Mouse (Mus musculus) MEL (cell line): ENCODE results near the gene Rsph6a. TPM values are rescaled to one million over a fixed set of nuclear protein-coding genes. Genes with fewer than 3 reads are reported as not detected.

Experiments used
- DNase-seq: peaks from one replicate; pipeline ENCODE4 v3.0.0; 2011; ENCODE audit warnings: low read depth, low spot score
- H3K27ac ChIP-seq: 2 replicates; pipeline ENCODE4 v1.5.1; 2012; ENCODE audit warnings: low read depth, mild to moderate bottlenecking, control low read depth, low read length, moderate library complexity; ENCODE audit not compliant: control insufficient read depth
- H3K27me3 ChIP-seq, 2 experiments: fragments of 150-350 bp in 1 of 2; sonication (generic) in 1 of 2; 2 replicates each; pipeline ENCODE4 v1.6.1; 2012; ENCODE audit warnings: low read length in 2 of 2, mild to moderate bottlenecking in 2 of 2, improper control_type of control experiment in 1 of 2, moderate library complexity in 1 of 2; ENCODE audit not compliant: insufficient read depth in 2 of 2, control insufficient read depth in 1 of 2
- H3K36me3 ChIP-seq, 2 experiments: 2 replicates each; pipeline ENCODE4 v1.6.1; 2012 to 2014; ENCODE audit warnings: low read length in 2 of 2, improper control_type of control experiment in 1 of 2, inconsistent platforms in 1 of 2, mild to moderate bottlenecking in 1 of 2; ENCODE audit not compliant: insufficient read depth in 2 of 2, control insufficient read depth in 1 of 2
- H3K4me1 ChIP-seq, 2 experiments: fragments of 150-350 bp in 1 of 2; sonication (generic) in 1 of 2; 2 replicates each; pipeline ENCODE4 v1.6.1; 2012; ENCODE audit warnings: low read length in 2 of 2, improper control_type of control experiment in 1 of 2, mild to moderate bottlenecking in 1 of 2; ENCODE audit not compliant: insufficient read depth in 2 of 2, control insufficient read depth in 1 of 2
- H3K4me3 ChIP-seq, 2 experiments: fragments of 150-350 bp in 1 of 2; sonication (generic) in 1 of 2; 2 replicates each; pipeline ENCODE4 v1.5.1; 2012; ENCODE audit warnings: low read depth in 2 of 2, low read length in 2 of 2, mild to moderate bottlenecking in 2 of 2, moderate library complexity in 2 of 2, control low read depth in 1 of 2, improper control_type of control experiment in 1 of 2; ENCODE audit not compliant: control insufficient read depth in 1 of 2, insufficient read depth in 1 of 2
- H3K79me2 ChIP-seq: 2 replicates; pipeline ENCODE4 v1.6.1; 2012; ENCODE audit warnings: mild to moderate bottlenecking, low read length, moderate library complexity; ENCODE audit not compliant: control insufficient read depth, poor library complexity, insufficient read depth
- H3K9ac ChIP-seq: 2 replicates; pipeline ENCODE4 v1.6.1; 2012; ENCODE audit warnings: low read depth, mild to moderate bottlenecking, control low read depth, low read length, moderate library complexity; ENCODE audit not compliant: control insufficient read depth, poor library complexity, severe bottlenecking
- H3K9me3 ChIP-seq: fragments of 150-350 bp; sonication (generic); replicated peaks from 2 replicates; pipeline ENCODE4 v1.6.1; 2012; ENCODE audit warnings: mild to moderate bottlenecking, low read length, improper control_type of control experiment, moderate library complexity; ENCODE audit not compliant: insufficient read depth
- BHLHE40 ChIP-seq: IDR thresholded peaks from 2 replicates; pipeline ENCODE4 v1.6.1; 2012; ENCODE audit warnings: low read depth, mild to moderate bottlenecking, inconsistent platforms, low read length, improper control_type of control experiment, borderline replicate concordance
- CHD1 ChIP-seq: IDR thresholded peaks from 2 replicates; pipeline ENCODE4 v1.6.1; 2012; ENCODE audit warnings: low read depth, mild to moderate bottlenecking, inconsistent platforms, low read length, improper control_type of control experiment
- CTCF ChIP-seq, 3 experiments: IDR thresholded peaks in 2 of 3; conservative IDR thresholded peaks in 1 of 3; 2 replicates each; pipeline ENCODE4 v1.5.1; 2011 to 2012; ENCODE audit warnings: low read length in 3 of 3, low read depth in 2 of 3, mild to moderate bottlenecking in 2 of 3, improper control_type of control experiment in 1 of 3, inconsistent platforms in 1 of 3, mixed read lengths in 1 of 3, moderate library complexity in 1 of 3; ENCODE audit not compliant: control insufficient read depth in 1 of 3, insufficient read depth in 1 of 3, poor library complexity in 1 of 3, severe bottlenecking in 1 of 3
- ELF1 ChIP-seq: IDR thresholded peaks from 2 replicates; pipeline ENCODE4 v1.6.1; 2014; ENCODE audit warnings: low read depth, mild to moderate bottlenecking, inconsistent platforms, low read length, improper control_type of control experiment, moderate library complexity
- GABPA ChIP-seq: IDR thresholded peaks from 2 replicates; pipeline ENCODE4 v1.6.1; 2012; ENCODE audit warnings: low read depth, mild to moderate bottlenecking, inconsistent platforms, low read length, improper control_type of control experiment, moderate library complexity
- KAT2A ChIP-seq: conservative IDR thresholded peaks from 2 replicates; pipeline ENCODE4 v1.6.1; 2012; ENCODE audit warnings: low read depth, low read length, improper control_type of control experiment, inconsistent platforms
- MYB ChIP-seq: IDR thresholded peaks from 2 replicates; pipeline ENCODE4 v1.6.1; 2011; ENCODE audit warnings: mild to moderate bottlenecking, low read depth, low read length, improper control_type of control experiment
- POLR2A ChIP-seq, 2 experiments: IDR thresholded peaks; 2 replicates each; pipeline ENCODE4 v1.6.1; 2011 to 2012; ENCODE audit warnings: low read length in 2 of 2, mild to moderate bottlenecking in 2 of 2, control low read depth in 1 of 2, improper control_type of control experiment in 1 of 2, low read depth in 1 of 2, moderate library complexity in 1 of 2; ENCODE audit not compliant: control insufficient read depth in 1 of 2, insufficient read depth in 1 of 2, poor library complexity in 1 of 2
- POLR2AphosphoS2 ChIP-seq: IDR thresholded peaks from 2 replicates; pipeline ENCODE4 v1.6.1; 2011; ENCODE audit warnings: low read length, improper control_type of control experiment
- POLR2AphosphoS5 ChIP-seq: IDR thresholded peaks from 2 replicates; pipeline ENCODE4 v1.6.1; 2012; ENCODE audit warnings: low read depth, borderline replicate concordance, mild to moderate bottlenecking, inconsistent platforms, low read length, moderate library complexity, mixed read lengths
- RAD21 ChIP-seq: IDR thresholded peaks from 2 replicates; pipeline ENCODE4 v1.6.1; 2011; ENCODE audit warnings: mild to moderate bottlenecking, low read depth, low read length, improper control_type of control experiment
- RCOR1 ChIP-seq: IDR thresholded peaks from 2 replicates; pipeline ENCODE4 v1.6.1; 2012; ENCODE audit warnings: low read depth, mild to moderate bottlenecking, inconsistent platforms, low read length, improper control_type of control experiment
- TBP ChIP-seq: IDR thresholded peaks from 2 replicates; pipeline ENCODE4 v1.8.0; 2011; ENCODE audit warnings: low read depth, low read length, improper control_type of control experiment
- TCF12 ChIP-seq: IDR thresholded peaks from 2 replicates; pipeline ENCODE4 v1.6.1; 2014; ENCODE audit warnings: low read depth, mild to moderate bottlenecking, inconsistent platforms, low read length, improper control_type of control experiment, moderate library complexity
- UBTF ChIP-seq: IDR thresholded peaks from 2 replicates; pipeline ENCODE4 v1.6.1; 2012; ENCODE audit warnings: low read depth, mild to moderate bottlenecking, inconsistent platforms, low read length, improper control_type of control experiment, moderate library complexity, borderline replicate concordance; ENCODE audit not compliant: insufficient read depth
- USF1 ChIP-seq: IDR thresholded peaks from 2 replicates; pipeline ENCODE4 v1.6.1; 2014; ENCODE audit warnings: low read depth, mild to moderate bottlenecking, inconsistent platforms, low read length, improper control_type of control experiment, moderate library complexity
- ZKSCAN1 ChIP-seq: IDR thresholded peaks from 2 replicates; pipeline ENCODE4 v1.6.1; 2012; ENCODE audit warnings: low read depth, mild to moderate bottlenecking, inconsistent platforms, low read length, improper control_type of control experiment, moderate library complexity
- ZMIZ1 ChIP-seq: IDR thresholded peaks from 2 replicates; pipeline ENCODE4 v1.6.1; 2012; ENCODE audit warnings: low read depth, mild to moderate bottlenecking, inconsistent platforms, low read length, improper control_type of control experiment, moderate library complexity
- polyA plus RNA-seq, 2 experiments: library from polyadenylated mRNA; stranded (reverse) in 1 of 2; unstranded in 1 of 2; fragments of >175 nt in 1 of 2; fragments of >200 nt in 1 of 2; gene quantifications; 2 replicates each; pipeline versions ENCODE4 v1.2.1 to v1.2.4; 2012; ENCODE audit warnings: low replicate concordance in 2 of 2, low read depth in 1 of 2; ENCODE audit not compliant: insufficient read length in 2 of 2, insufficient read depth in 1 of 2, missing spikeins in 1 of 2
- total RNA-seq: library from RNA; depleted of rRNA; stranded (reverse); fragments of 300-350 nt; gene quantifications from 2 replicates; pipeline ENCODE4 v1.2.3, GENCODE M21; 2012

The Rsph6a gene
- total and polyA plus RNA-seq, 3 experiments = 0.04 to 0.23 TPM; not detected in 1

DNA sequence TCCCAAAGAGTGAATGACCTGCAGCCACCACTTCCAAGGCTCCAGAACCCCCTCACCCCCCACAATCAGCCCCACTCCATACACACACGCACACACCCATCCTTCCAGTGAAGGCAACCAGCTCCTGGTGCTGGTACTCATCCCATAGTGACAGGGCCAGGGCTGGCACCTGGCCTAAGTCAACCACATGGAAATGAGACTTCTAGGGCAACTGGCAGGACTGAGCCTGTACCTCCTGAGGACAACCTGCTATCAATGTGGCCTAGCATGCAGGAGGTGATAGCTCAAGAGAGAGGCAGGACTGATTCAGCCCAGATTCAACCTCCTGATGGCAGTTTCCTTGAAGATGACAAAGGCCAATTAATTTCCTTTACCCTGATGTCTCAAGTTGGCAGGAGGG, 45.8 kb downstream of the Rsph6a start:
- Histone ChIP-seq H3K27me3 (no peaks in the 10 kb centered on the region), H3K4me1 (peaks cover 0 to 10% of the 10 kb centered on the region in 2 experiments; a peak in 3 of 4 replicates), H3K4me3 (no peak overlapping the region), H3K9ac (no peak overlapping the region), H3K36me3 (no peaks in the 10 kb centered on the region), H3K9me3 (no peaks in the 10 kb centered on the region), H3K79me2 (peaks cover 1% of the 10 kb centered on the region; the same call in 1 of the 2 replicates), H3K27ac (no peak overlapping the region)
- no peak for DNase-seq
- TF ChIP-seq GABPA (no peak), RCOR1 (no peak), RAD21 (no peak), USF1 (no peak), ZKSCAN1 (no peak), TBP (no peak), CHD1 (no peak), UBTF (no peak), ELF1 (no peak), KAT2A (no peak), MYB (no peak), ZMIZ1 (no peak), POLR2A (IDR thresholded peaks at IDR 0.05; ENCODE audit: control insufficient read depth in 1 of 2, insufficient read depth in 1 of 2, low read depth in 1 of 2, low read length in 2 of 2, poor library complexity in 1 of 2) (no peak), POLR2AphosphoS2 (no peak), CTCF (IDR thresholded peaks at IDR 0.05 in 2 of 3, conservative IDR thresholded peaks at IDR 0.05 in 1 of 3; ENCODE audit: control insufficient read depth in 1 of 3, insufficient read depth in 1 of 3, low read depth in 2 of 3, low read length in 3 of 3, poor library complexity in 1 of 3, severe bottlenecking in 1 of 3) (no peak)

DNA sequence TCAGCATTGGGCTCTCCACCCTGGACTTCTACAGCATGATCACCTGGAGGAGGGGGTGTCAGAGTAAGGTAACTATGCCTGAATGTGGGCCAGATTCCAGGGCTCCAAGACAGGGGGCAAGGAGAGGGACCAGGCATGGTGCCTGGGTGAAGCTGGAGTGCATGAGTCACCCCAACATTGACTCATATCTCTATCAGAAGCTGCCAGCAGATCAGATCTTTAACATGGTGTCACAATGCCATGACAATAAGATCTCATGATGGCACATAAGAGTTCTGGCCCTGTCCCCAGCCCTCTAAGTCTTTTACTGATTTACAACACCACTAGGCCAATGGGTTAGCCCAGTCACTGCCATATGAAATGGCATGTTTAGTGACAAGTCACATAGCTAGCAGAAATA, 49.3 kb downstream of the Rsph6a start:
- H3K4me1 ChIP-seq = peaks cover 0 to 4% of the 10 kb centered on the region in 2 experiments; a peak in 1 of 4 replicates
- no peak for DNase-seq

DNA sequence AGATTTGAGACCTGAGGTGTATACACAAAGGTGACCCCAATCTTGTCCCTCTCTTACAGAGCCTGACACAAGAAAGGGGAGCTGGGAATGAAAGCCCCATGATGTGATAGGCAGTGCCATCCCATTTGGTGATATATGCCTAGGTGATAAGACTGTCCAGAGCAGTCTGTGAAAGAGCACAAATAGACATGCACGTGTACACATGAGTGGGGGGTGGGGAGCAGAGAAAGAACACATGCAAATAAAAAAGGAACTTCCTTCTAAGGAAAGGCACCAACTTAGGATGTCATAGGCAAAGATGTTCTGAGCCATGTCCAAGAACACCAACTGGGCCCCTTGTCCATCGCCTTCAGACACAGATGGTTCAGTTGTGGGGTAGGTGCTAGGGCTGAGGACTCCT, 50.0 kb downstream of the Rsph6a start:
- Histone ChIP-seq H3K9me3 (no peaks in the 10 kb centered on the region), H3K9ac (no peak overlapping the region), H3K4me1 (peaks cover 0 to 4% of the 10 kb centered on the region in 2 experiments; a peak in 1 of 4 replicates), H3K27me3 (peaks cover 0 to 3% of the 10 kb centered on the region in 2 experiments; a peak in 1 of 4 replicates), H3K79me2 (no peaks in the 10 kb centered on the region), H3K36me3 (no peaks in the 10 kb centered on the region), H3K4me3 (no peak overlapping the region), H3K27ac (no peak overlapping the region)
- TF ChIP-seq BHLHE40 (peak; percentile 43; the same call in 1 of the 2 replicates), TCF12 (no peak)
- no peak for DNase-seq

More for the DNA sequence above, 49.3 kb downstream of the Rsph6a start:
- no peaks in the 10 kb centered on the region for H3K9me3 ChIP-seq
- H3K4me3 ChIP-seq = no peak overlapping the region
- no peak for TF ChIP-seq TCF12
- no peak for TF ChIP-seq BHLHE40
- TF ChIP-seq POLR2AphosphoS5 = no peak
- no peak for TF ChIP-seq CHD1
- H3K36me3 ChIP-seq = no peaks in the 10 kb centered on the region
- peaks cover 0 to 3% of the 10 kb centered on the region in 2 experiments; a peak in 1 of 4 replicates for H3K27me3 ChIP-seq
- H3K27ac ChIP-seq = no peak overlapping the region
- H3K9ac ChIP-seq = no peak overlapping the region
- H3K79me2 ChIP-seq = no peaks in the 10 kb centered on the region
